Mouse (Mus musculus) gastrocnemius, adult 18-20 months (tissue): ENCODE results near the gene Acvrl1. TPM values are rescaled to one million over a fixed set of nuclear protein-coding genes. Genes with fewer than 3 reads are reported as not detected.

ENCODE experiments used
- DNase-seq: peaks from one replicate; pipeline ENCODE4 v3.0.0; 2021; ENCODE audit warnings: low spot score
- total RNA-seq, 2 experiments: library from RNA; stranded (reverse); gene quantifications; 2 replicates each; pipeline ENCODE4 v1.2.3; 2021

The Acvrl1 gene
- total RNA-seq, 2 experiments from 2014 or later: 8.6 to 11.7 TPM

- peak; percentile 32 for DNase-seq
Measured at GRCm38 (mm10) chr15:101142672-101143071, 14.3 kb downstream of the Acvrl1 start.

GRCm38 (mm10) chr15:101143494-101143893, 15.2 kb downstream of the Acvrl1 start:
- DNase-seq: peak; percentile 92

GRCm38 (mm10) chr15:101144176-101144575, 15.9 kb downstream of the Acvrl1 start:
- DNase-seq: no peak

- DNase-seq: no peak
Measured at GRCm38 (mm10) chr15:101144779-101145178, 16.5 kb downstream of the Acvrl1 start.

- peak; percentile 98 for DNase-seq
Measured at GRCm38 (mm10) chr15:101145424-101146099, 17.2 kb downstream of the Acvrl1 start.

GRCm38 (mm10) chr15:101146100-101146965, 18.0 kb downstream of the Acvrl1 start:
- DNase-seq: no peak

- no peak for DNase-seq
Measured at GRCm38 (mm10) chr15:101147115-101147909, 19.0 kb downstream of the Acvrl1 start.

GRCm38 (mm10) chr15:101147910-101148273, 19.6 kb downstream of the Acvrl1 start:
- DNase-seq: no peak

- no peak for DNase-seq
Measured at GRCm38 (mm10) chr15:101148604-101149003, 20.3 kb downstream of the Acvrl1 start.

- DNase-seq: no peak
Measured at GRCm38 (mm10) chr15:101151409-101152261, 23.3 kb downstream of the Acvrl1 start.

- DNase-seq: no peak
Measured at GRCm38 (mm10) chr15:101154700-101155616, 26.6 kb downstream of the Acvrl1 start.

- DNase-seq: no peak
Measured at GRCm38 (mm10) chr15:101160128-101160527, 31.8 kb downstream of the Acvrl1 start.

GRCm38 (mm10) chr15:101160591-101160990, 32.3 kb downstream of the Acvrl1 start:
- DNase-seq: no peak

GRCm38 (mm10) chr15:101161534-101161933, 33.2 kb downstream of the Acvrl1 start:
- no peak for DNase-seq

GRCm38 (mm10) chr15:101163056-101163458, 34.7 kb downstream of the Acvrl1 start:
- DNase-seq: no peak

- no peak for DNase-seq
Measured at GRCm38 (mm10) chr15:101163854-101164253, 35.5 kb downstream of the Acvrl1 start.

- DNase-seq: no peak
Measured at GRCm38 (mm10) chr15:101164291-101164690, 36.0 kb downstream of the Acvrl1 start.

GRCm38 (mm10) chr15:101165658-101166437, 37.5 kb downstream of the Acvrl1 start:
- DNase-seq: no peak

GRCm38 (mm10) chr15:101167553-101167952, 39.2 kb downstream of the Acvrl1 start:
- no peak for DNase-seq
